Mouse (Mus musculus): ENCODE data around the gene Il12a. TPM values are rescaled to one million over a fixed set of nuclear protein-coding genes. Genes with fewer than 3 reads are reported as not detected.
A peak's percentile ranks its signal among the peaks of the same experiment; 100 is the strongest.

Gene Il12a
- total and polyA plus RNA-seq, 2 experiments from 2014 or later = 0.12 TPM; not detected in 1

DNA sequence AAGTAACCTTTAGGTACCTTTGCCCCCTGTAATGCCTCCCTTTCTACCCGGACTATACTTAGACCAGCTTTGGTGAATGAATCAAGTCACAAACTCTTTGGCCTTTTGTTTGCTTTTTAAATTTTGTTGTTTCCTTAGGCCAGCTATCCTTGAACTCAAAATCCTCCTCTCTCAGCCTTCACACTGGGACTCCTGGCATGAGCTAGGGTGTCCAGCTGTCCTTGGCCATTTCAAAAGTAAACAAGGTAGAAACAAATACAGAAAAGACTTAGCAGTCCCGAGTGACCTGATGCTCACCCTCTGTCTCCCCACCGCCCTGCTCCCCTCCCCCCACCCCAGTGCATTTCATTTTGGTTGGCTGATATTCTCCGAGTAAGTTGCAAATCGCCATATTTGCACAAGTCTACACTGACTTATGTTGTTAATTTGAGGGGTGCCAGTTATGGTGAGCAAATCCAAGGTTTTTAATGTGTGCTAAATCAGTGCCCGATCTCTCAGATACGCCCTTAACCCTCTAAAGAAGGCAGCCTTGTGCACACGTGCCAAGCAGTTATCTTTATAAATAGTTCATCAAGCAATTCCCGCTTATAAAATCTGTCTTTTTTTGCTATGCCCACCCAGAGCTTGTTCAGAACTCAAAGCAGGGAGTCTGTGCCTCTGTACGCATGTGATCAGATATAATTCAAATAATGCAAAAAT lies 14.3 kb upstream of the Il12a start:
- H3K9me3 ChIP-seq (replicated peaks; ENCODE audit: control insufficient read depth, low read length) = no peaks in the 10 kb centered on the region
- DNase-seq (ENCODE audit: low spot score) (no peak), ATAC-seq (ENCODE audit: insufficient read depth, low read depth) (no peak)
- peak overlapping the region; percentile 36 for H3K4me3 ChIP-seq (ENCODE audit: low read depth, low read length)
- no peak overlapping the region for H3K9ac ChIP-seq (replicated peaks; ENCODE audit: low read depth, low read length)
- peak overlapping the region; percentile 23; the same call in 1 of the 2 replicates for H3K27ac ChIP-seq (ENCODE audit: low read depth)
- 67% methylated on average over 10 of the region's 10 CpGs for WGBS
- H3K4me2 ChIP-seq (ENCODE audit: low read depth, low read length) = peak overlapping the region; percentile 61
- H3K4me1 ChIP-seq (ENCODE audit: control insufficient read depth, insufficient read depth) = no peaks in the 10 kb centered on the region
- no peak for TF ChIP-seq EP300 (IDR thresholded peaks at IDR 0.05; ENCODE audit: low read depth)
- no peak for TF ChIP-seq CTCF (IDR thresholded peaks at IDR 0.05; ENCODE audit: low read depth)
- H3K36me3 ChIP-seq (replicated peaks; ENCODE audit: control insufficient read depth, insufficient read depth, low read length) = no peaks in the 10 kb centered on the region
- no peaks in the 10 kb centered on the region for H3K27me3 ChIP-seq (ENCODE audit: control insufficient read depth, insufficient read depth, low read length)

DNA sequence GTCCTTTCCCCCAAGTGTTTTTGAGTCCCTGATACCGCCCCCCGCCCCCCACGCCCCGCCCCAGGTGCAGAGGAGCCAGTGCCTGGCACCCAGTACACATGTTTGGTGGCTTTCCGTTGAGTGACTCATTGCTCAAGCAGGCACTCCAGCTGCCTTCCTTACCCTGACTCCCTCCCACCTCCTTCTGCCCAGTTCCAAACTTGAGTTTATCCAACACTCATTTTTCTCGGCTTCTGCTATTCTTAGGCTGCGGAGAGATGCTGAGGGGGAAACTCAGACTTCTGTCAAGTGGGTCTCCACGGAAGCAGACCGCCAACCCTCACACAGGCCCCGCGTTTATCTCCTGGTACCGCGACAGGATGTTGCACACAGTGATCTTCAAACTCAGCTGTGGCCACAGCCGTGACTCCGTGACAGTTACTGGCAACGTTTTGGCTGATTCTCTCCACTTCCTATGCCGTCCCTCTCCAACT lies 13.6 kb upstream of the Il12a start:
- H3K4me3 ChIP-seq (ENCODE audit: low read depth, low read length) = peak overlapping the region; percentile 36
- H3K36me3 ChIP-seq (replicated peaks; ENCODE audit: control insufficient read depth, insufficient read depth, low read length) = no peaks in the 10 kb centered on the region
- peak; percentile 45 for DNase-seq (ENCODE audit: low spot score)
- H3K9ac ChIP-seq (replicated peaks; ENCODE audit: low read depth, low read length) = peak overlapping the region; percentile 17; the same call in 1 of the 2 replicates
- no peaks in the 10 kb centered on the region for H3K27me3 ChIP-seq (ENCODE audit: control insufficient read depth, insufficient read depth, low read length)
- H3K27ac ChIP-seq (ENCODE audit: low read depth) = peak overlapping the region; percentile 43; the same call in 1 of the 2 replicates
- no peaks in the 10 kb centered on the region for H3K9me3 ChIP-seq (replicated peaks; ENCODE audit: control insufficient read depth, low read length)
- 6% methylated on average over 17 of the region's 17 CpGs for WGBS
- H3K4me2 ChIP-seq (ENCODE audit: low read depth, low read length) = peak overlapping the region; percentile 61
- peak; percentile 79 for ATAC-seq (ENCODE audit: insufficient read depth, low read depth)
- TF ChIP-seq EP300 (IDR thresholded peaks at IDR 0.05; ENCODE audit: low read depth) (no peak), CTCF (IDR thresholded peaks at IDR 0.05; ENCODE audit: low read depth) (no peak)
- H3K4me1 ChIP-seq (ENCODE audit: control insufficient read depth, insufficient read depth) = no peaks in the 10 kb centered on the region

GRCm38 (mm10) chr3:68678805-68679585 lies 11.4 kb upstream of the Il12a start:
- Histone ChIP-seq H3K27ac (ENCODE audit: low read depth) (no peak overlapping the region), H3K9ac (replicated peaks; ENCODE audit: low read depth, low read length) (no peak overlapping the region), H3K4me3 (ENCODE audit: low read depth, low read length) (no peak overlapping the region), H3K9me3 (replicated peaks; ENCODE audit: control insufficient read depth, low read length) (no peaks in the 10 kb centered on the region), H3K4me1 (ENCODE audit: control insufficient read depth, insufficient read depth) (no peaks in the 10 kb centered on the region), H3K4me2 (ENCODE audit: low read depth, low read length) (no peak overlapping the region), H3K27me3 (ENCODE audit: control insufficient read depth, insufficient read depth, low read length) (no peaks in the 10 kb centered on the region), H3K36me3 (replicated peaks; ENCODE audit: control insufficient read depth, insufficient read depth, low read length) (no peaks in the 10 kb centered on the region)
- ATAC-seq (ENCODE audit: insufficient read depth, low read depth) (no peak), DNase-seq (ENCODE audit: low spot score) (no peak)
- WGBS = 77% methylated on average over 9 of the region's 9 CpGs
- TF ChIP-seq EP300 (IDR thresholded peaks at IDR 0.05; ENCODE audit: low read depth) (no peak), CTCF (IDR thresholded peaks at IDR 0.05; ENCODE audit: low read depth) (no peak)

DNA sequence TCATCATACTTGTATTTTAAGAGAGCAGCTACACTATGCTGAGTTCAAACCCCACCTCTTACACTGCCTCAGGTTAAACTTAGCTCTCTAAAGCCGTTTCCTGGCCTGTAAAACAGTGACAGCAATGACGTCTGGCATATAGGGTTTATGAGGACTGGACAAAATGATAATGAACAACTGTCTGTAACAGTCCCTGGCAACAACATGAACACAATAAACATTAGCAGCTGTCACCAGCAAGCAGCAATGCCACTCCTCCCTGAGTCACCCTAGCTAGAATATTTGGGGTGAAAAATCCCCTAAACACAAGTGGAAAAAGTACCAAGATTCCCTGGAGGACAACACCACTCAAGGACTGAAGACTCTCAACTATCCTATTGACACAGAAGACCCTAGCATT lies 6.9 kb upstream of the Il12a start:
- Histone ChIP-seq H3K27me3 (ENCODE audit: control insufficient read depth, insufficient read depth, low read length) (no peaks in the 10 kb centered on the region), H3K4me2 (ENCODE audit: low read depth, low read length) (no peak overlapping the region), H3K9me3 (replicated peaks; ENCODE audit: control insufficient read depth, low read length) (no peaks in the 10 kb centered on the region), H3K4me1 (ENCODE audit: control insufficient read depth, insufficient read depth) (no peaks in the 10 kb centered on the region), H3K4me3 (ENCODE audit: low read depth, low read length) (no peak overlapping the region), H3K27ac (ENCODE audit: low read depth) (no peak overlapping the region), H3K9ac (replicated peaks; ENCODE audit: low read depth, low read length) (no peak overlapping the region), H3K36me3 (replicated peaks; ENCODE audit: control insufficient read depth, insufficient read depth, low read length) (no peaks in the 10 kb centered on the region)
- DNase-seq (ENCODE audit: low spot score) (no peak), ATAC-seq (ENCODE audit: insufficient read depth, low read depth) (no peak)
- TF ChIP-seq EP300 (IDR thresholded peaks at IDR 0.05; ENCODE audit: low read depth) = no peak
- TF ChIP-seq CTCF (IDR thresholded peaks at IDR 0.05; ENCODE audit: low read depth) = no peak
- 16% methylated on average over 2 of the region's 2 CpGs for WGBS

GRCm38 (mm10) chr3:68684207-68684606 lies 6.2 kb upstream of the Il12a start:
- 83% methylated on average over 1 of the region's 1 CpGs for WGBS
- Histone ChIP-seq H3K27ac (ENCODE audit: low read depth) (no peak overlapping the region), H3K4me2 (ENCODE audit: low read depth, low read length) (no peak overlapping the region), H3K27me3 (ENCODE audit: control insufficient read depth, insufficient read depth, low read length) (no peaks in the 10 kb centered on the region), H3K36me3 (replicated peaks; ENCODE audit: control insufficient read depth, insufficient read depth, low read length) (no peaks in the 10 kb centered on the region), H3K9ac (replicated peaks; ENCODE audit: low read depth, low read length) (no peak overlapping the region), H3K4me1 (ENCODE audit: control insufficient read depth, insufficient read depth) (no peaks in the 10 kb centered on the region), H3K4me3 (ENCODE audit: low read depth, low read length) (no peak overlapping the region), H3K9me3 (replicated peaks; ENCODE audit: control insufficient read depth, low read length) (no peaks in the 10 kb centered on the region)
- no peak for TF ChIP-seq EP300 (IDR thresholded peaks at IDR 0.05; ENCODE audit: low read depth)
- no peak for TF ChIP-seq CTCF (IDR thresholded peaks at IDR 0.05; ENCODE audit: low read depth)
- DNase-seq (ENCODE audit: low spot score) (no peak), ATAC-seq (ENCODE audit: insufficient read depth, low read depth) (no peak)
